Mouse (Mus musculus) stomach, embryonic 16.5 days (tissue): ENCODE results near the gene Jam3. TPM values are rescaled to one million over a fixed set of nuclear protein-coding genes. Genes with fewer than 3 reads are reported as not detected.

Source experiments
- ATAC-seq: fragments of 200-750 bp; cut with Nextera tagmentation; 2 replicates; pipeline ENCODE4 v1.8.0; 2017; ENCODE audit warnings: moderate number of reproducible peaks, moderate TSS enrichment; ENCODE audit not compliant: insufficient read depth, low FRiP score
- H3K27ac ChIP-seq: fragments of 300-500 bp; sonication (generic); 2 replicates; pipeline ENCODE4 v1.5.1; 2014; ENCODE audit warnings: low read length
- H3K27me3 ChIP-seq: fragments of 300-500 bp; sonication (generic); 2 replicates; pipeline ENCODE4 v1.6.1; 2014; ENCODE audit warnings: low read length, control low read depth, mixed read lengths; ENCODE audit not compliant: control insufficient read depth, insufficient read depth
- H3K36me3 ChIP-seq: fragments of 300-500 bp; sonication (generic); 2 replicates; pipeline ENCODE4 v1.6.1; 2014; ENCODE audit warnings: low read length; ENCODE audit not compliant: control insufficient read depth, insufficient read depth
- H3K4me1 ChIP-seq: fragments of 300-500 bp; sonication (generic); 2 replicates; pipeline ENCODE4 v1.6.1; 2014; ENCODE audit warnings: low read length, control low read depth, mixed read lengths; ENCODE audit not compliant: control insufficient read depth, insufficient read depth
- H3K4me2 ChIP-seq: fragments of 300-500 bp; sonication (generic); 2 replicates; pipeline ENCODE4 v1.6.1; 2014; ENCODE audit warnings: low read depth, low read length, mixed read lengths
- H3K4me3 ChIP-seq: fragments of 300-500 bp; sonication (generic); replicated peaks from 2 replicates; pipeline ENCODE4 v1.5.1; 2014; ENCODE audit warnings: mild to moderate bottlenecking, low read length
- H3K9ac ChIP-seq: fragments of 300-500 bp; sonication (generic); 2 replicates; pipeline ENCODE4 v1.6.1; 2014; ENCODE audit warnings: low read length
- H3K9me3 ChIP-seq: fragments of 300-500 bp; sonication (generic); replicated peaks from 2 replicates; pipeline ENCODE4 v1.6.1; 2016; ENCODE audit warnings: low read length, control low read depth; ENCODE audit not compliant: control insufficient read depth
- WGBS: fragments of 180-500 bp; shearing (Covaris S2); extraction: QIAGEN DNeasy Blood & Tissue Kit; methylation state at CpG from one replicate; pipeline ENCODE4 v1.1.7; 2014; 5-methylcytosine and 5-hydroxymethylcytosine counted together
- polyA plus RNA-seq: library from polyadenylated mRNA; unstranded; fragments of >200 nt; fragmentation: Nextera tagmentation; extraction: Ambion mirVana; gene quantifications from 2 replicates; pipeline ENCODE4 v1.2.1, GENCODE M21; 2015

The Jam3 gene
- polyA plus RNA-seq: 53.5 and 59.6 TPM in 2 replicates

GRCm38 (mm10) chr9:27154763-27155530 is at the start of gene Jam3:
Jam3 (minus strand) TSS chr9:27155421.
- Histone ChIP-seq H3K4me1 (peaks cover 11% of the 10 kb centered on the region), H3K4me2 (peak within 1 kb of the TSS; percentile 62), H3K4me3 (peak within 1 kb of the TSS; percentile 62), H3K36me3 (no peaks in the 10 kb centered on the region), H3K27me3 (no peaks in the 10 kb centered on the region), H3K9me3 (no peaks in the 10 kb centered on the region), H3K27ac (peak within 1 kb of the TSS; percentile 91), H3K9ac (peak within 1 kb of the TSS; percentile 79)
- WGBS: under 1% methylated on average over 58 of the region's 58 CpGs
- peak; percentile 97 for ATAC-seq

GRCm38 (mm10) chr9:27204201-27204600 is 49.0 kb upstream of the Jam3 start:
- Histone ChIP-seq H3K27me3 (no peaks in the 10 kb centered on the region), H3K9ac (no peak overlapping the region)
- WGBS: 80% methylated on average over 6 of the region's 6 CpGs

GRCm38 (mm10) chr9:27203134-27203533 is 47.9 kb upstream of the Jam3 start:
- ATAC-seq: peak; percentile 73; the same call in 1 of the 2 replicates
- Histone ChIP-seq H3K36me3 (no peaks in the 10 kb centered on the region), H3K9ac (no peak overlapping the region), H3K9me3 (no peaks in the 10 kb centered on the region), H3K4me3 (no peak overlapping the region), H3K27me3 (no peaks in the 10 kb centered on the region), H3K4me2 (no peak overlapping the region), H3K4me1 (no peaks in the 10 kb centered on the region), H3K27ac (no peak overlapping the region)
- 15% methylated on average over 2 of the region's 2 CpGs for WGBS

More at GRCm38 (mm10) chr9:27204201-27204600, 49.0 kb upstream of the Jam3 start:
- H3K4me1 ChIP-seq: no peaks in the 10 kb centered on the region
- no peak overlapping the region for H3K4me3 ChIP-seq
- H3K36me3 ChIP-seq: no peaks in the 10 kb centered on the region
- ATAC-seq: no peak
- H3K4me2 ChIP-seq: no peak overlapping the region
- H3K9me3 ChIP-seq: no peaks in the 10 kb centered on the region
- no peak overlapping the region for H3K27ac ChIP-seq

GRCm38 (mm10) chr9:27201472-27202219 is 46.4 kb upstream of the Jam3 start:
- no peaks in the 10 kb centered on the region for H3K36me3 ChIP-seq
- no peak for ATAC-seq
- H3K9ac ChIP-seq: no peak overlapping the region
- no peaks in the 10 kb centered on the region for H3K4me1 ChIP-seq
- no peaks in the 10 kb centered on the region for H3K27me3 ChIP-seq
- no peaks in the 10 kb centered on the region for H3K9me3 ChIP-seq
- WGBS: 57% methylated on average over 8 of the region's 8 CpGs
- no peak overlapping the region for H3K4me3 ChIP-seq
- no peak overlapping the region for H3K4me2 ChIP-seq
- H3K27ac ChIP-seq: no peak overlapping the region; the same call in 1 of the 2 replicates

GRCm38 (mm10) chr9:27193592-27194080 is 38.4 kb upstream of the Jam3 start:
- no peak overlapping the region for H3K27ac ChIP-seq
- H3K36me3 ChIP-seq: no peaks in the 10 kb centered on the region
- H3K4me1 ChIP-seq: peaks cover 19% of the 10 kb centered on the region; the same call in 1 of the 2 replicates
- H3K4me2 ChIP-seq: no peak overlapping the region
- no peaks in the 10 kb centered on the region for H3K9me3 ChIP-seq
- no peak overlapping the region for H3K4me3 ChIP-seq
- no peak for ATAC-seq
- H3K9ac ChIP-seq: no peak overlapping the region
- 79% methylated on average over 5 of the region's 6 CpGs for WGBS
- no peaks in the 10 kb centered on the region for H3K27me3 ChIP-seq

GRCm38 (mm10) chr9:27192761-27193591 is 37.8 kb upstream of the Jam3 start:
- 0 out of 2 replicates have a peak overlapping the region, but pooled peaks have one; percentile 31 for H3K9ac ChIP-seq

GRCm38 (mm10) chr9:27192001-27192760 is 37.0 kb upstream of the Jam3 start:
- peak overlapping the region; percentile 83 for H3K27ac ChIP-seq
- H3K36me3 ChIP-seq: no peaks in the 10 kb centered on the region
- peaks cover 19% of the 10 kb centered on the region; the same call in 1 of the 2 replicates for H3K4me1 ChIP-seq
- H3K27me3 ChIP-seq: no peaks in the 10 kb centered on the region
- H3K4me2 ChIP-seq: peak overlapping the region; percentile 57
- H3K9me3 ChIP-seq: no peaks in the 10 kb centered on the region
- peak overlapping the region; percentile 30 for H3K4me3 ChIP-seq
- ATAC-seq: peak; percentile 96
- H3K9ac ChIP-seq: peak overlapping the region; percentile 52
- WGBS: 8% methylated on average over 14 of the region's 14 CpGs

More at GRCm38 (mm10) chr9:27192761-27193591, 37.8 kb upstream of the Jam3 start:
- Histone ChIP-seq H3K4me1 (peaks cover 19% of the 10 kb centered on the region; the same call in 1 of the 2 replicates), H3K36me3 (no peaks in the 10 kb centered on the region), H3K4me3 (no peak overlapping the region), H3K27me3 (no peaks in the 10 kb centered on the region), H3K27ac (peak overlapping the region; percentile 83), H3K4me2 (no peak overlapping the region), H3K9me3 (no peaks in the 10 kb centered on the region)
- no peak for ATAC-seq
- WGBS: 58% methylated on average over 10 of the region's 10 CpGs

- Histone ChIP-seq H3K27me3 (no peaks in the 10 kb centered on the region), H3K27ac (peak overlapping the region; percentile 83), H3K4me1 (peaks cover 19% of the 10 kb centered on the region; the same call in 1 of the 2 replicates), H3K4me3 (peak overlapping the region; percentile 30), H3K36me3 (no peaks in the 10 kb centered on the region), H3K9me3 (no peaks in the 10 kb centered on the region), H3K9ac (peak overlapping the region; percentile 52), H3K4me2 (peak overlapping the region; percentile 57)
- WGBS: 4% methylated on average over 7 of the region's 7 CpGs
- peak; percentile 73 for ATAC-seq
Measured at GRCm38 (mm10) chr9:27191501-27191981, 36.3 kb upstream of the Jam3 start.
